Mouse (Mus musculus) kidney, postnatal 0 days (tissue): ENCODE results near the gene Gtpbp8. TPM values are rescaled to one million over a fixed set of nuclear protein-coding genes. Genes with fewer than 3 reads are reported as not detected.

ENCODE experiments used
- ATAC-seq: fragments of 200-750 bp; cut with Nextera tagmentation; replicated peaks from 2 replicates; pipeline ENCODE4 v1.8.0; 2017; ENCODE audit warnings: low read depth, moderate number of reproducible peaks, moderate TSS enrichment, moderate library complexity; ENCODE audit not compliant: low FRiP score
- DNase-seq: peaks from one replicate; pipeline ENCODE4 v3.0.0-alpha.2; 2016; ENCODE audit warnings: low spot score
- H3K27ac ChIP-seq: fragments of 300-500 bp; sonication (generic); 2 replicates; pipeline ENCODE4 v1.5.1; 2014; ENCODE audit warnings: mild to moderate bottlenecking
- H3K27me3 ChIP-seq: fragments of 300-500 bp; sonication (generic); 2 replicates; pipeline ENCODE4 v1.6.1; 2014; ENCODE audit warnings: low read length, mixed read lengths; ENCODE audit not compliant: insufficient read depth
- H3K36me3 ChIP-seq: fragments of 300-500 bp; sonication (generic); 2 replicates; pipeline ENCODE4 v1.6.1; 2014; ENCODE audit warnings: low read length, mixed read lengths; ENCODE audit not compliant: insufficient read depth
- H3K4me1 ChIP-seq: fragments of 300-500 bp; sonication (generic); replicated peaks from 2 replicates; pipeline ENCODE4 v1.6.1; 2014; ENCODE audit warnings: antibody characterized with exemption, low read length, mixed read lengths; ENCODE audit not compliant: insufficient read depth
- H3K4me2 ChIP-seq: fragments of 300-500 bp; sonication (generic); 2 replicates; pipeline ENCODE4 v1.6.1; 2014; ENCODE audit warnings: mild to moderate bottlenecking, low read length, moderate library complexity, mixed read lengths
- H3K4me3 ChIP-seq: fragments of 300-500 bp; sonication (generic); replicated peaks from 2 replicates; pipeline ENCODE4 v1.5.1; 2014; ENCODE audit warnings: low read depth, low read length
- H3K9ac ChIP-seq: fragments of 300-500 bp; sonication (generic); 2 replicates; pipeline ENCODE4 v1.6.1; 2014; ENCODE audit warnings: low read depth, low read length
- H3K9me3 ChIP-seq: fragments of 300-500 bp; sonication (generic); replicated peaks from 2 replicates; pipeline ENCODE4 v1.6.1; 2016; ENCODE audit warnings: low read length, inconsistent platforms, mixed read lengths
- CTCF ChIP-seq: IDR thresholded peaks from 2 replicates; pipeline ENCODE4 v1.5.1; 2016; ENCODE audit warnings: antibody characterized with exemption, low read depth, mild to moderate bottlenecking, moderate library complexity
- WGBS: fragments of 180-500 bp; shearing (Covaris S2); extraction: QIAGEN DNeasy Blood & Tissue Kit; methylation state at CpG from one replicate; pipeline ENCODE4 v1.1.7; 2014; 5-methylcytosine and 5-hydroxymethylcytosine counted together
- polyA plus RNA-seq: library from polyadenylated mRNA; unstranded; fragments of >200 nt; fragmentation: Nextera tagmentation; extraction: Ambion mirVana; gene quantifications from 2 replicates; pipeline ENCODE4 v1.2.1, GENCODE M21; 2015

Gtpbp8 gene
- polyA plus RNA-seq, 1 experiment from 2014 or later: 30.6 TPM

DNA sequence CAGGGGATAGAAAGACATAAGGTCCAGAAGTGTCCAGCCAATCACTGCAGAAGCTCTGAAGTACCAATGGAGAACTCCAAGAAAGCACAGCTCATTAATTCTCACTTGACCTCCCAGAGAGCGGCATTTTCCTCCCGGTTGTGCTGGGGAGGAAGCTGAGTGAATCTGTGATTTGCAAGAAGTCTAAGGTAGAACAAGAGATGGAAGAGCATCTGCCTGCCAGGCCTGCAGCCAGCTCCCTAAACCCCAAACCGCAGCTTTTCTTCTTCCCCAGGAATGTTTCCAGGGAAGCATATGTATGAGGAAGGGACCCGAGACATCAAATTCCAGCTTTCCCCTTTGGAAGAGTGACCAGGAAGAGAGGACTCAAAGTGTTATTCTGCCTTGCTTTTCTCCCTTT lies 57.7 kb downstream of the Gtpbp8 start:
- no peak for TF ChIP-seq CTCF
- Histone ChIP-seq H3K4me3 (no peak overlapping the region), H3K9me3 (no peaks in the 10 kb centered on the region), H3K36me3 (no peaks in the 10 kb centered on the region), H3K4me1 (peaks cover 19% of the 10 kb centered on the region), H3K27ac (0 out of 2 replicates have a peak overlapping the region, but pooled peaks have one; percentile 10), H3K4me2 (peak overlapping the region; percentile 38; the same call in 1 of the 2 replicates), H3K9ac (no peak overlapping the region), H3K27me3 (no peaks in the 10 kb centered on the region)
- ATAC-seq (0 out of 2 replicates have a peak, but pooled peaks have one; percentile 62), DNase-seq (peak; percentile 79)
- 7% methylated on average over 4 of the region's 4 CpGs for WGBS

DNA sequence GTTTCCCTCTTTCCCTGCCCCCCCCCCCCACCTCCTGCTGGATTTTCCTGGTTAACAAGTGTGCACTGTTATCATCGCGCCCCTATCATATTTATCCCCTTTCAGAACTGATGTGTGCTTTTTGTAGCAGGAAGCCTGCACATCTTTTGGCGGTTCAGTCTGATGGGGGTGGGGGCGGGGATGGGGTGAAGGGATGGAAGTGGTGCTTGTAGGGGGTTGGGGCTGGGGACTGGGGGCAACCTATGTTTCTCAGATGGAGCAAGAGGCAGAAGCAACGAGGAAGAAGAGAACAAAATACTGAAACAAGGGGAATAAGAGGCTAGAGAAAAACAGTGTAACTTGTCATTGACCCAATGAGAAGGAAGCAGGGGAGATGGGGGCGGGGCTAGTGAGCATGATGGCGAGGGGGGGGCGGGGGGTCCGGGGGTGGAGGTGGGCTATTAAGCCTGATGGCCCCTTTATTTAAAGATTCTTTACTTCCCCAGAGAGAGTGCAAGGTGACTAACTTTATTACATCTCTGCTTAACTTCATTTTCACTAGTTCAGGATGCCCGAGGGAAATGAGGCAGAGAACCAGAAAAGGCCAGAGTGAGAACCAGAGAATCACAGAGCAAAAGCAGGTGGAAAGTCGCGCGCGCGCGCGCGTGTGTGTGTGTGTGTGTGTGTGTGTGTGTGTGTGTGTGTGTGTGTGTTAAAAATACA lies 58.3 kb downstream of the Gtpbp8 start:
- Histone ChIP-seq H3K36me3 (no peaks in the 10 kb centered on the region), H3K4me2 (peak overlapping the region; percentile 38), H3K27me3 (no peaks in the 10 kb centered on the region), H3K9ac (no peak overlapping the region), H3K27ac (no peak overlapping the region; the same call in 1 of the 2 replicates), H3K4me3 (no peak overlapping the region), H3K4me1 (peaks cover 19% of the 10 kb centered on the region), H3K9me3 (no peaks in the 10 kb centered on the region)
- ATAC-seq: peak; percentile 9; the same call in 1 of the 2 replicates
- WGBS: 8% methylated on average over 18 of the region's 18 CpGs
- DNase-seq: no peak
- no peak for TF ChIP-seq CTCF

- Histone ChIP-seq H3K4me3 (no peak overlapping the region), H3K9ac (no peak overlapping the region), H3K4me2 (peak overlapping the region; percentile 38), H3K27me3 (no peaks in the 10 kb centered on the region), H3K36me3 (no peaks in the 10 kb centered on the region), H3K9me3 (no peaks in the 10 kb centered on the region), H3K4me1 (peaks cover 19% of the 10 kb centered on the region), H3K27ac (no peak overlapping the region)
- DNase-seq (no peak), ATAC-seq (peak; percentile 5; the same call in 1 of the 2 replicates)
- 65% methylated on average over 20 of the region's 20 CpGs for WGBS
- no peak for TF ChIP-seq CTCF
These were observed 59.0 kb downstream of the Gtpbp8 start for GRCm38 (mm10) chr16:44686991-44687718.

Other genes starting within 250 kb of the Gtpbp8 start
- 13.4 and 13.5 TPM in 2 replicates for gene Boc, start 187.5 kb downstream of the Gtpbp8 start, polyA plus RNA-seq
- 5.1 and 5.3 TPM in 2 replicates for gene Nepro, start 22.1 kb downstream of the Gtpbp8 start, polyA plus RNA-seq
- 0.69 and 0.97 TPM in 2 replicates for gene Cd200r1, start 19.4 kb upstream of the Gtpbp8 start, polyA plus RNA-seq
- 0.07 and 0.18 TPM in 2 replicates for gene Cd200r4, start 65.4 kb upstream of the Gtpbp8 start, polyA plus RNA-seq
- gene Cd200r2, start 120.7 kb upstream of the Gtpbp8 start, polyA plus RNA-seq: not detected in 2 replicates
- gene Cd200r3, start 197.3 kb upstream of the Gtpbp8 start, polyA plus RNA-seq: 0.61 and 0.83 TPM in 2 replicates